Mouse (Mus musculus): ENCODE measurements at regions not wholly inside any gene's neighbourhood (a gene's known extent, or its start where the extent isn't known, plus 50 kb on each side); places are given as distances from the start of the nearest gene placed in this dataset.

- H3K9ac ChIP-seq: no peak overlapping the region
- no peaks in the 10 kb centered on the region for H3K9me3 ChIP-seq
- H3K4me3 ChIP-seq: no peak overlapping the region
- H3K27ac ChIP-seq (replicated peaks): peak overlapping the region; percentile 67; the same call in 1 of the 2 replicates
- no peaks in the 10 kb centered on the region for H3K36me3 ChIP-seq
- no peaks in the 10 kb centered on the region for H3K27me3 ChIP-seq
- ATAC-seq (ENCODE audit: low FRiP score, low read depth): peak; percentile 51; the same call in 1 of the 2 replicates
- peak overlapping the region; percentile 30; the same call in 1 of the 2 replicates for H3K4me2 ChIP-seq
- H3K4me1 ChIP-seq (replicated peaks): no peaks in the 10 kb centered on the region
- 80% methylated on average over 2 of the region's 2 CpGs for WGBS
Observed at GRCm38 (mm10) chr15:24993325-24993673, 420.3 kb downstream of the Basp1 start.

- Histone ChIP-seq H3K27ac (replicated peaks) (peak overlapping the region; percentile 67), H3K9me3 (no peaks in the 10 kb centered on the region), H3K4me2 (peak overlapping the region; percentile 30), H3K4me1 (replicated peaks) (no peaks in the 10 kb centered on the region), H3K4me3 (peak overlapping the region; percentile 19; the same call in 1 of the 2 replicates), H3K27me3 (no peaks in the 10 kb centered on the region), H3K36me3 (no peaks in the 10 kb centered on the region), H3K9ac (no peak overlapping the region)
- peak; percentile 90 for ATAC-seq (ENCODE audit: low FRiP score, low read depth)
- WGBS: 50% methylated on average over 14 of the region's 14 CpGs
Observed at GRCm38 (mm10) chr15:24992665-24993324, 420.8 kb downstream of the Basp1 start.

GRCm38 (mm10) chr15:24990082-24990786, 423.3 kb downstream of the Basp1 start:
- Histone ChIP-seq H3K4me3 (no peak overlapping the region), H3K4me1 (replicated peaks) (no peaks in the 10 kb centered on the region), H3K27ac (replicated peaks) (no peak overlapping the region), H3K9ac (no peak overlapping the region), H3K27me3 (no peaks in the 10 kb centered on the region), H3K4me2 (no peak overlapping the region), H3K36me3 (no peaks in the 10 kb centered on the region), H3K9me3 (no peaks in the 10 kb centered on the region)
- 63% methylated on average over 5 of the region's 5 CpGs for WGBS
- ATAC-seq (ENCODE audit: low FRiP score, low read depth): no peak

- H3K4me2 ChIP-seq: no peak overlapping the region
- ATAC-seq (ENCODE audit: low FRiP score, low read depth): no peak
- H3K9me3 ChIP-seq: no peaks in the 10 kb centered on the region
- no peak overlapping the region for H3K9ac ChIP-seq
- no peaks in the 10 kb centered on the region for H3K27me3 ChIP-seq
- H3K27ac ChIP-seq (replicated peaks): no peak overlapping the region
- no peaks in the 10 kb centered on the region for H3K4me1 ChIP-seq (replicated peaks)
- H3K4me3 ChIP-seq: no peak overlapping the region
- WGBS: 45% methylated on average over 4 of the region's 4 CpGs
- no peaks in the 10 kb centered on the region for H3K36me3 ChIP-seq
Observed at GRCm38 (mm10) chr15:24980841-24981240, 432.7 kb downstream of the Basp1 start.

- ATAC-seq (ENCODE audit: low FRiP score, low read depth): no peak
- peaks cover 5% of the 10 kb centered on the region for H3K4me1 ChIP-seq (replicated peaks)
- no peaks in the 10 kb centered on the region for H3K9me3 ChIP-seq
- WGBS: 21% methylated on average over 5 of the region's 5 CpGs
- no peak overlapping the region for H3K9ac ChIP-seq
- no peak overlapping the region for H3K4me3 ChIP-seq
- H3K36me3 ChIP-seq: no peaks in the 10 kb centered on the region
- H3K27ac ChIP-seq (replicated peaks): no peak overlapping the region
- no peak overlapping the region for H3K4me2 ChIP-seq
- no peaks in the 10 kb centered on the region for H3K27me3 ChIP-seq
Observed at GRCm38 (mm10) chr15:24972020-24972419, 441.5 kb downstream of the Basp1 start.

GRCm38 (mm10) chr15:24969391-24969812, 444.2 kb downstream of the Basp1 start:
- Histone ChIP-seq H3K27me3 (no peaks in the 10 kb centered on the region), H3K9me3 (no peaks in the 10 kb centered on the region), H3K27ac (replicated peaks) (no peak overlapping the region), H3K4me1 (replicated peaks) (peaks cover 5% of the 10 kb centered on the region), H3K9ac (no peak overlapping the region), H3K4me3 (no peak overlapping the region), H3K4me2 (no peak overlapping the region), H3K36me3 (no peaks in the 10 kb centered on the region)
- WGBS: 15% methylated on average over 2 of the region's 2 CpGs
- ATAC-seq (ENCODE audit: low FRiP score, low read depth): peak; percentile 66; the same call in 1 of the 2 replicates

- Histone ChIP-seq H3K9me3 (no peaks in the 10 kb centered on the region), H3K27ac (replicated peaks) (no peak overlapping the region), H3K4me3 (no peak overlapping the region), H3K36me3 (no peaks in the 10 kb centered on the region), H3K9ac (no peak overlapping the region), H3K4me1 (replicated peaks) (peaks cover 5% of the 10 kb centered on the region), H3K4me2 (no peak overlapping the region), H3K27me3 (no peaks in the 10 kb centered on the region)
- 89% methylated on average over 7 of the region's 7 CpGs for WGBS
- ATAC-seq (ENCODE audit: low FRiP score, low read depth): no peak
Observed at GRCm38 (mm10) chr15:24968636-24969317, 444.8 kb downstream of the Basp1 start.

- H3K9me3 ChIP-seq: no peaks in the 10 kb centered on the region
- 67% methylated on average over 2 of the region's 2 CpGs for WGBS
- ATAC-seq (ENCODE audit: low FRiP score, low read depth): no peak
- H3K9ac ChIP-seq: no peak overlapping the region
- no peak overlapping the region for H3K4me3 ChIP-seq
- H3K27me3 ChIP-seq: no peaks in the 10 kb centered on the region
- no peaks in the 10 kb centered on the region for H3K4me1 ChIP-seq (replicated peaks)
- H3K27ac ChIP-seq (replicated peaks): no peak overlapping the region
- no peaks in the 10 kb centered on the region for H3K36me3 ChIP-seq
- no peak overlapping the region for H3K4me2 ChIP-seq
Observed at GRCm38 (mm10) chr15:24929742-24930141, 483.8 kb downstream of the Basp1 start.

GRCm38 (mm10) chr15:24911866-24912265, 501.7 kb downstream of the Basp1 start:
- 80% methylated on average over 1 of the region's 1 CpGs for WGBS

GRCm38 (mm10) chr15:24911466-24911865, 502.1 kb downstream of the Basp1 start:
- no peaks in the 10 kb centered on the region for H3K36me3 ChIP-seq
- H3K27ac ChIP-seq (replicated peaks): no peak overlapping the region
- no peak overlapping the region for H3K4me2 ChIP-seq
- H3K9me3 ChIP-seq: no peaks in the 10 kb centered on the region
- no peaks in the 10 kb centered on the region for H3K4me1 ChIP-seq (replicated peaks)
- ATAC-seq (ENCODE audit: low FRiP score, low read depth): no peak
- H3K4me3 ChIP-seq: no peak overlapping the region
- H3K9ac ChIP-seq: no peak overlapping the region
- 40% methylated on average over 1 of the region's 1 CpGs for WGBS
- H3K27me3 ChIP-seq: no peaks in the 10 kb centered on the region

More at GRCm38 (mm10) chr15:24911866-24912265, 501.7 kb downstream of the Basp1 start:
- Histone ChIP-seq H3K36me3 (no peaks in the 10 kb centered on the region), H3K27me3 (no peaks in the 10 kb centered on the region), H3K4me3 (no peak overlapping the region), H3K4me1 (replicated peaks) (no peaks in the 10 kb centered on the region), H3K9me3 (no peaks in the 10 kb centered on the region), H3K4me2 (no peak overlapping the region), H3K27ac (replicated peaks) (no peak overlapping the region), H3K9ac (no peak overlapping the region)
- ATAC-seq (ENCODE audit: low FRiP score, low read depth): no peak

- peak; percentile 71 for ATAC-seq (ENCODE audit: low FRiP score, low read depth)
- H3K9ac ChIP-seq: no peak overlapping the region
- H3K36me3 ChIP-seq: no peaks in the 10 kb centered on the region
- 60% methylated on average over 4 of the region's 4 CpGs for WGBS
- H3K27me3 ChIP-seq: no peaks in the 10 kb centered on the region
- no peak overlapping the region for H3K4me3 ChIP-seq
- H3K27ac ChIP-seq (replicated peaks): no peak overlapping the region
- no peaks in the 10 kb centered on the region for H3K4me1 ChIP-seq (replicated peaks)
- H3K4me2 ChIP-seq: no peak overlapping the region
- H3K9me3 ChIP-seq: no peaks in the 10 kb centered on the region
Observed at GRCm38 (mm10) chr15:24906957-24907356, 506.6 kb downstream of the Basp1 start.

GRCm38 (mm10) chr15:24878846-24879245, 534.7 kb downstream of the Basp1 start:
- Histone ChIP-seq H3K4me3 (no peak overlapping the region), H3K9me3 (no peaks in the 10 kb centered on the region), H3K4me2 (no peak overlapping the region), H3K27me3 (no peaks in the 10 kb centered on the region), H3K27ac (replicated peaks) (no peak overlapping the region), H3K36me3 (no peaks in the 10 kb centered on the region), H3K4me1 (replicated peaks) (peaks cover 22% of the 10 kb centered on the region), H3K9ac (no peak overlapping the region)
- no peak for ATAC-seq (ENCODE audit: low FRiP score, low read depth)
- 49% methylated on average over 1 of the region's 1 CpGs for WGBS
